Mouse (Mus musculus): Measurements from ENCODE around the gene Gm17581. TPM values are rescaled to one million over a fixed set of nuclear protein-coding genes. Genes with fewer than 3 reads are reported as not detected.

Gm17581 gene
- polyA plus RNA-seq, 1 experiment, result not detected

GRCm38 (mm10) chr2:155687746-155688145 is 47.9 kb downstream of the Gm17581 start:
- TF ChIP-seq REST (IDR thresholded peaks at IDR 0.05; ENCODE audit: insufficient read depth, insufficient read length) (no peak), E2F4 (IDR thresholded peaks at IDR 0.05; ENCODE audit: insufficient read depth) (no peak), MYOG (IDR thresholded peaks at IDR 0.05; ENCODE audit: control insufficient read depth in 1 of 3, insufficient read depth in 1 of 3, insufficient read length in 2 of 3, low read depth in 2 of 3) (no peak), MYOD1 (IDR thresholded peaks at IDR 0.05; ENCODE audit: control insufficient read depth in 1 of 3, insufficient read length in 2 of 3, low read depth in 2 of 3) (no peak), CEBPB (IDR thresholded peaks at IDR 0.05; ENCODE audit: insufficient read depth, poor library complexity, severe bottlenecking) (no peak), SRF (IDR thresholded peaks at IDR 0.05; ENCODE audit: control insufficient read depth, insufficient read length, low read depth) (no peak), USF1 (IDR thresholded peaks at IDR 0.05; ENCODE audit: low read depth) (no peak), TCF3 (IDR thresholded peaks at IDR 0.05; ENCODE audit: insufficient read length, low read depth) (no peak), POLR2A (IDR thresholded peaks at IDR 0.05; ENCODE audit: insufficient read length, low read depth) (no peak), POLR2AphosphoS2 (IDR thresholded peaks at IDR 0.05; ENCODE audit: insufficient read length, low read depth) (no peak), MAX (IDR thresholded peaks at IDR 0.05; ENCODE audit: low read depth) (no peak), TCF12 (IDR thresholded peaks at IDR 0.05; ENCODE audit: insufficient read depth, poor library complexity, severe bottlenecking) (no peak)
- Histone ChIP-seq H3K27me3 (ENCODE audit: control insufficient read depth, insufficient read depth, insufficient read length) (no peaks in the 10 kb centered on the region), H3K4me3 (no peak overlapping the region), H3K36me3 (ENCODE audit: control insufficient read depth, insufficient read depth) (no peaks in the 10 kb centered on the region), H3K4me2 (ENCODE audit: low read depth) (no peak overlapping the region), H3ac (ENCODE audit: control insufficient read depth, insufficient read length) (no peak overlapping the region), H3K79me2 (ENCODE audit: control insufficient read depth, insufficient read depth) (peaks cover 83% of the 10 kb centered on the region)

- Histone ChIP-seq H3ac (ENCODE audit: control insufficient read depth, insufficient read length) (no peak overlapping the region), H3K27me3 (ENCODE audit: control insufficient read depth, insufficient read depth, insufficient read length) (no peaks in the 10 kb centered on the region), H3K4me3 (no peak overlapping the region), H3K79me2 (ENCODE audit: control insufficient read depth, insufficient read depth) (peaks cover 90% of the 10 kb centered on the region), H3K4me2 (ENCODE audit: low read depth) (no peak overlapping the region), H3K36me3 (ENCODE audit: control insufficient read depth, insufficient read depth) (no peaks in the 10 kb centered on the region)
- no peak for TF ChIP-seq POLR2A (IDR thresholded peaks at IDR 0.05; ENCODE audit: insufficient read length, low read depth)
- TF ChIP-seq MAX (IDR thresholded peaks at IDR 0.05; ENCODE audit: low read depth), result no peak
- no peak for TF ChIP-seq USF1 (IDR thresholded peaks at IDR 0.05; ENCODE audit: low read depth)
- no peak for TF ChIP-seq POLR2AphosphoS2 (IDR thresholded peaks at IDR 0.05; ENCODE audit: insufficient read length, low read depth)
- no peak for TF ChIP-seq REST (IDR thresholded peaks at IDR 0.05; ENCODE audit: insufficient read depth, insufficient read length)
- TF ChIP-seq SRF (IDR thresholded peaks at IDR 0.05; ENCODE audit: control insufficient read depth, insufficient read length, low read depth), result no peak
- TF ChIP-seq E2F4 (IDR thresholded peaks at IDR 0.05; ENCODE audit: insufficient read depth), result no peak
- no peak for TF ChIP-seq TCF3 (IDR thresholded peaks at IDR 0.05; ENCODE audit: insufficient read length, low read depth)
- TF ChIP-seq CEBPB (IDR thresholded peaks at IDR 0.05; ENCODE audit: insufficient read depth, poor library complexity, severe bottlenecking), result no peak
- no peak for TF ChIP-seq MYOD1 (IDR thresholded peaks at IDR 0.05; ENCODE audit: control insufficient read depth in 1 of 3, insufficient read length in 2 of 3, low read depth in 2 of 3)
- no peak for TF ChIP-seq TCF12 (IDR thresholded peaks at IDR 0.05; ENCODE audit: insufficient read depth, poor library complexity, severe bottlenecking)
- TF ChIP-seq MYOG (IDR thresholded peaks at IDR 0.05; ENCODE audit: control insufficient read depth in 1 of 3, insufficient read depth in 1 of 3, insufficient read length in 2 of 3, low read depth in 2 of 3), result no peak
Observed at GRCm38 (mm10) chr2:155686572-155686971, 49.1 kb downstream of the Gm17581 start.

Other genes starting within 250 kb of the Gm17581 start
- gene Acss2, start 217.9 kb downstream of the Gm17581 start, polyA plus RNA-seq (2012; fragmentation: generic; extraction: Trizol), result 25.8 TPM
- gene Ggt7, start 217.6 kb downstream of the Gm17581 start, polyA plus RNA-seq (2012; fragmentation: generic; extraction: Trizol), result 6.6 TPM
- gene Gss, start 143.1 kb downstream of the Gm17581 start, polyA plus RNA-seq (2012; fragmentation: generic; extraction: Trizol), result 55.3 TPM
- gene Myh7b, start 124.7 kb downstream of the Gm17581 start, polyA plus RNA-seq (2012; fragmentation: generic; extraction: Trizol), result 12.2 TPM
- 89.0 TPM for gene Trpc4ap, start 43.5 kb downstream of the Gm17581 start, polyA plus RNA-seq (2012; fragmentation: generic; extraction: Trizol)
- gene Edem2, start 6.4 kb downstream of the Gm17581 start, polyA plus RNA-seq (2012; fragmentation: generic; extraction: Trizol), result 21.9 TPM
- gene Procr, start 15.3 kb upstream of the Gm17581 start, polyA plus RNA-seq (2012; fragmentation: generic; extraction: Trizol), result 2.7 TPM
- gene Mmp24, start 39.5 kb upstream of the Gm17581 start, polyA plus RNA-seq (2012; fragmentation: generic; extraction: Trizol), result 0.02 TPM
- 32.2 TPM for gene BC029722, start 83.6 kb upstream of the Gm17581 start, polyA plus RNA-seq (2012; fragmentation: generic; extraction: Trizol)
- gene Eif6, start 91.1 kb upstream of the Gm17581 start, polyA plus RNA-seq (2012; fragmentation: generic; extraction: Trizol), result 198 TPM
- gene Fam83c, start 99.0 kb upstream of the Gm17581 start, polyA plus RNA-seq (2012; fragmentation: generic; extraction: Trizol), result not detected
- gene Uqcc1, start 194.4 kb upstream of the Gm17581 start, polyA plus RNA-seq (2012; fragmentation: generic; extraction: Trizol), result 96.2 TPM
- 0.13 TPM for gene Gm15557, start 204.9 kb upstream of the Gm17581 start, polyA plus RNA-seq (2012; fragmentation: generic; extraction: Trizol)
- 2.8 TPM for gene Gdf5, start 209.5 kb upstream of the Gm17581 start, polyA plus RNA-seq (2012; fragmentation: generic; extraction: Trizol)
- 13.0 TPM for gene Cep250, start 220.6 kb upstream of the Gm17581 start, polyA plus RNA-seq (2012; fragmentation: generic; extraction: Trizol)